Mouse (Mus musculus) cerebellum, adult 2 months (tissue): Measurements from ENCODE around the gene Coro6.
A peak's percentile ranks its signal among the peaks of the same experiment; 100 is the strongest.

ENCODE experiments used
- CTCF ChIP-seq: fragments of 200-500 bp; IDR thresholded peaks from 2 replicates; pipeline ENCODE4 v1.5.1; 2011; ENCODE audit warnings: low read depth, mild to moderate bottlenecking, control low read depth, low read length, moderate library complexity, borderline replicate concordance; ENCODE audit not compliant: insufficient read depth
- POLR2A ChIP-seq: fragments of 200-500 bp; IDR thresholded peaks from 2 replicates; pipeline ENCODE4 v1.6.1; 2011; ENCODE audit warnings: low read length, control low read depth, borderline replicate concordance; ENCODE audit not compliant: insufficient read depth

GRCm38 (mm10) chr11:77446628-77447041 is 15.6 kb upstream of the Coro6 start:
- TF ChIP-seq POLR2A: no peak
- TF ChIP-seq CTCF: peak; percentile 57; the same call in 1 of the 2 replicates
